In the genomic region with DNA sequence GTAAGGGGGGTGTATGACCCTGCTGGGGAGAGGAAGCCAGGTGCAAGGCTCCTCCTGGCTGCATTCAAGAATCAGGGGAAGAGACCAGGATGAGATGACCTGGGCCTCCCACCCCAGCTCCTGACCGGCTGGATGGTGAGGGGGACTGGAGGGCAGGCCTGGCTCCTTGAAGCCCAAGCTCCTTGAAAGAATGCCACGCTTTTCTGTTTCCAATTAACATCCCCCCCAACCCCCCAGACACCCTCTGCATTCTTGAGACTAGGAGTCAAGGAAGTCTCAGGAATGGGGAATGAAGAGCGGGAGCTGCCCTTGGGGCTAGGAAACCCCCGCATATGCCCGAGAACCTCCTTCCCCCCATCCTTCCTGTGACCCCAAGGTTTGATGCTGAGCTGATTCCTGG, we compare ENCODE assay signal across 7 mouse cellular contexts. TPM values are rescaled to one million over a fixed set of nuclear protein-coding genes. Genes with fewer than 3 reads are reported as not detected.
DNase-seq lines count a peak whose midpoint lies in the region; ATAC-seq and TF ChIP-seq lines count a peak whose summit lies in the region.

No protein-coding gene starts in this region.

- TF ChIP-seq POLR2A in limb, embryonic 14.5 days (IDR thresholded peaks at IDR 0.05; ENCODE audit: borderline replicate concordance, extremely low read depth, insufficient read depth, insufficient read length), result no peak

- H3K4me3 ChIP-seq in lung, embryonic 16.5 days (ENCODE audit: low read length), result no peak overlapping the region
- no peak overlapping the region for H3K4me3 ChIP-seq in forebrain, embryonic 11.5 days (ENCODE audit: low read depth, low read length)
- 0 out of 2 replicates have a peak overlapping the region, but pooled peaks have one; percentile 1 for H3K4me3 ChIP-seq in limb, embryonic 14.5 days (replicated peaks; ENCODE audit: low read length)
- H3K4me3 ChIP-seq in stomach, embryonic 14.5 days (ENCODE audit: low read depth, low read length), result no peak overlapping the region

- peak overlapping the region; percentile 30; the same call in 1 of the 2 replicates for H3K9ac ChIP-seq in lung, embryonic 16.5 days (ENCODE audit: low read length)
- peak overlapping the region; percentile 35 for H3K9ac ChIP-seq in forebrain, embryonic 11.5 days (ENCODE audit: low read length)
- H3K9ac ChIP-seq in limb, embryonic 14.5 days (ENCODE audit: low read depth, low read length, severe bottlenecking), result peak overlapping the region; percentile 18; the same call in 1 of the 2 replicates
- no peak overlapping the region for H3K9ac ChIP-seq in stomach, embryonic 14.5 days (replicated peaks; ENCODE audit: low read depth, low read length)

- peaks cover 32% of the 10 kb centered on the region for H3K4me1 ChIP-seq in lung, embryonic 16.5 days (replicated peaks; ENCODE audit: control insufficient read depth, insufficient read depth, low read length)
- H3K4me1 ChIP-seq in forebrain, embryonic 11.5 days (replicated peaks; ENCODE audit: control insufficient read depth, insufficient read depth, low read length), result peaks cover 24% of the 10 kb centered on the region; the same call in 1 of the 2 replicates
- H3K4me1 ChIP-seq in limb, embryonic 14.5 days (ENCODE audit: control insufficient read depth, insufficient read depth, low read length), result peaks cover 32% of the 10 kb centered on the region
- peaks cover 28% of the 10 kb centered on the region for H3K4me1 ChIP-seq in stomach, embryonic 14.5 days (ENCODE audit: control insufficient read depth, insufficient read depth, low read length)

- 31% methylated on average over 5 of the region's 5 CpGs for WGBS in lung, embryonic 16.5 days
- WGBS in forebrain, embryonic 11.5 days, result 39% methylated on average over 5 of the region's 5 CpGs
- WGBS in limb, embryonic 14.5 days, result 5% methylated on average over 5 of the region's 5 CpGs
- 41% methylated on average over 5 of the region's 5 CpGs for WGBS in stomach, embryonic 14.5 days

- H3K27me3 ChIP-seq in lung, embryonic 16.5 days (ENCODE audit: control insufficient read depth, insufficient read depth, low read depth, low read length), result no peaks in the 10 kb centered on the region
- no peaks in the 10 kb centered on the region for H3K27me3 ChIP-seq in forebrain, embryonic 11.5 days (ENCODE audit: control insufficient read depth, insufficient read depth, low read length)
- no peaks in the 10 kb centered on the region for H3K27me3 ChIP-seq in limb, embryonic 14.5 days (ENCODE audit: control insufficient read depth, insufficient read depth, low read length)
- no peaks in the 10 kb centered on the region for H3K27me3 ChIP-seq in stomach, embryonic 14.5 days (ENCODE audit: control insufficient read depth, insufficient read depth, low read length)

- DNase-seq in lung, postnatal 4 days, result no peak
- DNase-seq in forebrain, embryonic 11.5 days (ENCODE audit: low spot score), result no peak
- DNase-seq in limb, embryonic 14.5 days (ENCODE audit: low spot score), result no peak
- no peak for DNase-seq in right cerebral cortex, postnatal 14 days
- no peak for DNase-seq in cerebellum, adult 11 months

- no peak overlapping the region for H3K4me2 ChIP-seq in lung, embryonic 16.5 days (ENCODE audit: low read depth, low read length)
- peak overlapping the region; percentile 15; the same call in 1 of the 2 replicates for H3K4me2 ChIP-seq in forebrain, embryonic 11.5 days (ENCODE audit: low read depth, low read length, severe bottlenecking)
- H3K4me2 ChIP-seq in limb, embryonic 14.5 days (replicated peaks; ENCODE audit: low read depth, low read length, severe bottlenecking), result peak overlapping the region; percentile 24
- H3K4me2 ChIP-seq in stomach, embryonic 14.5 days (replicated peaks; ENCODE audit: low read depth, low read length), result no peak overlapping the region

- H3K9me3 ChIP-seq in lung, embryonic 16.5 days (ENCODE audit: control insufficient read depth, low read length), result no peaks in the 10 kb centered on the region
- H3K9me3 ChIP-seq in forebrain, embryonic 11.5 days (ENCODE audit: control insufficient read depth, low read length), result no peaks in the 10 kb centered on the region
- H3K9me3 ChIP-seq in limb, embryonic 14.5 days (ENCODE audit: control insufficient read depth, low read length), result no peaks in the 10 kb centered on the region
- H3K9me3 ChIP-seq in stomach, embryonic 14.5 days (ENCODE audit: control insufficient read depth, low read depth, low read length), result no peaks in the 10 kb centered on the region

- ATAC-seq in lung, embryonic 16.5 days (ENCODE audit: low read depth), result no peak
- ATAC-seq in forebrain, embryonic 11.5 days (replicated peaks; ENCODE audit: low FRiP score), result no peak
- no peak for ATAC-seq in limb, embryonic 14.5 days (ENCODE audit: low FRiP score, low read depth)
- ATAC-seq in stomach, embryonic 14.5 days (ENCODE audit: insufficient number of reproducible peaks, insufficient read depth, low FRiP score, low read depth), result no peak

- H3K27ac ChIP-seq in lung, embryonic 16.5 days (ENCODE audit: low read length), result no peak overlapping the region
- peak overlapping the region; percentile 39; the same call in 1 of the 2 replicates for H3K27ac ChIP-seq in forebrain, embryonic 11.5 days (ENCODE audit: low read depth, low read length)
- H3K27ac ChIP-seq in limb, embryonic 14.5 days (replicated peaks; ENCODE audit: low read depth, low read length), result peak overlapping the region; percentile 59
- H3K27ac ChIP-seq in stomach, embryonic 14.5 days (ENCODE audit: low read length), result peak overlapping the region; percentile 49; the same call in 1 of the 2 replicates

- no peaks in the 10 kb centered on the region for H3K36me3 ChIP-seq in lung, embryonic 16.5 days (ENCODE audit: control insufficient read depth, insufficient read depth, low read length)
- no peaks in the 10 kb centered on the region for H3K36me3 ChIP-seq in forebrain, embryonic 11.5 days (ENCODE audit: control insufficient read depth, insufficient read depth, low read length)
- H3K36me3 ChIP-seq in limb, embryonic 14.5 days (ENCODE audit: control insufficient read depth, insufficient read depth, low read length), result no peaks in the 10 kb centered on the region
- no peaks in the 10 kb centered on the region for H3K36me3 ChIP-seq in stomach, embryonic 14.5 days (ENCODE audit: control insufficient read depth, insufficient read depth, low read length)

RNA-seq across cellular contexts. Expression of a gene that starts 3.2 kb away (rescaled TPM):
- polyA plus RNA-seq in lung, embryonic 16.5 days (2015; fragmentation: Nextera tagmentation; extraction: Ambion mirVana), result 5.9 TPM in 2 replicates
- polyA plus RNA-seq in forebrain, embryonic 11.5 days (2014; fragmentation: Nextera tagmentation; extraction: Ambion mirVana), result 10.9 and 11.6 TPM in 2 replicates
- 20.1 and 26.6 TPM in 2 replicates for polyA plus RNA-seq in limb, embryonic 14.5 days (2012; rRNA removed)
- polyA plus RNA-seq in limb, embryonic 14.5 days (2014; fragmentation: Nextera tagmentation; extraction: Ambion mirVana), result 8.6 and 10.1 TPM in 2 replicates
- 7.7 and 8.3 TPM in 2 replicates for polyA plus RNA-seq in stomach, embryonic 14.5 days (2014; fragmentation: Nextera tagmentation; extraction: Ambion mirVana)

RNA-seq across cellular contexts. Expression of a gene that starts 17.1 kb away (rescaled TPM):
- polyA plus RNA-seq in lung, embryonic 16.5 days (2015; fragmentation: Nextera tagmentation; extraction: Ambion mirVana), result 0.06 TPM in 1 of 2 replicates, not detected in the other
- not detected in 2 replicates for polyA plus RNA-seq in forebrain, embryonic 11.5 days (2014; fragmentation: Nextera tagmentation; extraction: Ambion mirVana)
- polyA plus RNA-seq in limb, embryonic 14.5 days (2012; rRNA removed), result 0.26 and 0.35 TPM in 2 replicates
- polyA plus RNA-seq in limb, embryonic 14.5 days (2014; fragmentation: Nextera tagmentation; extraction: Ambion mirVana), result 0.17 TPM in 1 of 2 replicates, not detected in the other
- 0.12 TPM in 1 of 2 replicates, not detected in the other for polyA plus RNA-seq in stomach, embryonic 14.5 days (2014; fragmentation: Nextera tagmentation; extraction: Ambion mirVana)

RNA-seq across cellular contexts. Expression of a gene that starts 53.7 kb away (rescaled TPM):
- polyA plus RNA-seq in lung, embryonic 16.5 days (2015; fragmentation: Nextera tagmentation; extraction: Ambion mirVana), result 167 and 202 TPM in 2 replicates
- polyA plus RNA-seq in forebrain, embryonic 11.5 days (2014; fragmentation: Nextera tagmentation; extraction: Ambion mirVana), result 156 and 167 TPM in 2 replicates
- polyA plus RNA-seq in limb, embryonic 14.5 days (2012; rRNA removed), result 212 and 247 TPM in 2 replicates
- 206 and 217 TPM in 2 replicates for polyA plus RNA-seq in limb, embryonic 14.5 days (2014; fragmentation: Nextera tagmentation; extraction: Ambion mirVana)
- polyA plus RNA-seq in stomach, embryonic 14.5 days (2014; fragmentation: Nextera tagmentation; extraction: Ambion mirVana), result 188 and 213 TPM in 2 replicates

Comparison
In these comparisons a context has a peak if more than half of its experiments do, and no peak if none do; other contexts are left out.
1. H3K4me2 ChIP-seq: peak in forebrain, embryonic 11.5 days (single experiment) and limb, embryonic 14.5 days (single experiment); none in lung, embryonic 16.5 days (single experiment) and stomach, embryonic 14.5 days (single experiment).